Mouse (Mus musculus) cortical plate, adult 2 months (tissue): ENCODE measurements around the gene Hba-x.

Experiments used
- CTCF ChIP-seq: fragments of 200-500 bp; IDR thresholded peaks from 2 replicates; pipeline ENCODE4 v1.5.1; 2011; ENCODE audit warnings: mild to moderate bottlenecking, control low read depth, low read length; ENCODE audit not compliant: insufficient read depth; ENCODE audit errors: extremely low read depth
- POLR2A ChIP-seq: fragments of 200-500 bp; IDR thresholded peaks from 2 replicates; pipeline ENCODE4 v1.6.1; 2011; ENCODE audit warnings: mild to moderate bottlenecking, low read length, control low read depth; ENCODE audit not compliant: insufficient read depth; ENCODE audit errors: extremely low read depth

DNA sequence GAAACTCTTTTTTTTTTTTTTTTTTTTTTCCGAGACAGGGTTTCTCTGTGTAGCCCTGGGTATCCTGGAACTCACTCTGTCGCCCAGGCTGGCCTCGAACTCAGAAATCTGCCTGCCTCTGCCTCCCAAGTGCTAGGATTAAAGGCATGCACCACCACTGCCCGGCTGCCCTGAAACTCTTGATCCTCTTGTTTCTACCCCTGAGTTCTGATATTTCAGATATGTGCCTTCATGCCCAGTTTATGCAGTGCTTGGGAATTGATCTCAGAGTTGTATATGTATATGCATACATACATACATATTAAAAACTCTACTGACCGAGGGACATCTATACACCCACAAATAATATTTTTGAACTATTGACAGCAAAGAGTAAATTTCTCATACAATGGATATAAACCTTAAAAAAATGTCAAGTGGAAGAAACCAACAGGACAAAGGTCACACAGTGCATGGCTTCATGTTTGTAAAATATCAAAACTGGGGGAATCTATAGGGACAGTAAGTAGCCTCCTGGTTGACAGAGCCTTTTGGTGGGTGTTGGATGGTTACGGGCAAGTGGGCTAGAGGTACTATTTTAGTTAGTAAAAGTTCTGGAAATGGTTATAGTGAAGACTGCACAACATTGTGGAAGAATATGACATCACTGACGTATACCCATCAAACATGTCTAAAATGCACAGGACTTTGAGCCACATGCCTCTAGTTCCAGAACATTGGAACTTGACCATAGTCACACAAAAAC is 9.0 kb downstream of the Hba-x start:
- no peak for TF ChIP-seq POLR2A
- TF ChIP-seq CTCF = no peak
